Mouse (Mus musculus) frontal cortex, adult 2 months (tissue): ENCODE measurements around the gene Aldh9a1. TPM values are rescaled to one million over a fixed set of nuclear protein-coding genes. Genes with fewer than 3 reads are reported as not detected.
A peak's percentile ranks its signal among the peaks of the same experiment; 100 is the strongest.
"Not testable (repeated sequence)": the region's sequence is repeated elsewhere in the genome, so short reads cannot be mapped to it uniquely, and the experiment has no call there.

Experiments used
- DNase-seq, 2 experiments: peaks; one replicate each; pipeline ENCODE4 v3.0.0; 2022; ENCODE audit warnings: low spot score in 1 of 2; ENCODE audit errors: extremely low spot score in 1 of 2
- polyA plus RNA-seq: library from polyadenylated mRNA; depleted of rRNA; stranded (reverse); fragments of >200 nt; gene quantifications from 2 replicates; pipeline ENCODE4 v1.2.3, GENCODE M21; 2012; rRNA removed

The Aldh9a1 gene
- 37.4 and 42.1 TPM in 2 replicates for polyA plus RNA-seq

GRCm38 (mm10) chr1:167349815-167350596, at the start of gene Aldh9a1:
Aldh9a1 (plus strand) TSS chr1:167349991.
- DNase-seq, result peak; percentile 80 to 84

GRCm38 (mm10) chr1:167300122-167300521, 49.7 kb upstream of the Aldh9a1 start:
- DNase-seq, result no peak

GRCm38 (mm10) chr1:167305501-167306137, 44.2 kb upstream of the Aldh9a1 start:
- no peak for DNase-seq

GRCm38 (mm10) chr1:167306451-167307240, 43.1 kb upstream of the Aldh9a1 start:
- peak in 1 of 2 experiments; percentile 61 for DNase-seq

GRCm38 (mm10) chr1:167307674-167308073, 42.1 kb upstream of the Aldh9a1 start:
- no peak for DNase-seq

GRCm38 (mm10) chr1:167308261-167309054, 41.3 kb upstream of the Aldh9a1 start, which contains the start of gene Tmco1:
Tmco1 (plus strand) TSS chr1:167308378.
- DNase-seq, result peak; percentile 94 to 98

- no peak for DNase-seq
Measured at GRCm38 (mm10) chr1:167312367-167312766, 37.4 kb upstream of the Aldh9a1 start.

- DNase-seq, result no peak
Measured at GRCm38 (mm10) chr1:167313220-167313619, 36.6 kb upstream of the Aldh9a1 start.

- no peak for DNase-seq
Measured at GRCm38 (mm10) chr1:167321691-167322090, 28.1 kb upstream of the Aldh9a1 start.

- no peak for DNase-seq
Measured at GRCm38 (mm10) chr1:167328776-167329175, 21.0 kb upstream of the Aldh9a1 start.

GRCm38 (mm10) chr1:167331106-167331505, 18.7 kb upstream of the Aldh9a1 start:
- DNase-seq, result no peak

- no peak for DNase-seq
Measured at GRCm38 (mm10) chr1:167336398-167336797, 13.4 kb upstream of the Aldh9a1 start.

- peak; percentile 85 to 97 for DNase-seq
Measured at GRCm38 (mm10) chr1:167337463-167338095, 12.2 kb upstream of the Aldh9a1 start.

- no peak for DNase-seq
Measured at GRCm38 (mm10) chr1:167339177-167339781, 10.5 kb upstream of the Aldh9a1 start.

GRCm38 (mm10) chr1:167340111-167340787, 9.5 kb upstream of the Aldh9a1 start:
- no peak for DNase-seq

- no peak for DNase-seq
Measured at GRCm38 (mm10) chr1:167340910-167341528, 8.8 kb upstream of the Aldh9a1 start.

- DNase-seq, result no peak
Measured at GRCm38 (mm10) chr1:167342831-167343230, 7.0 kb upstream of the Aldh9a1 start.

GRCm38 (mm10) chr1:167345994-167346520, 3.7 kb upstream of the Aldh9a1 start:
- DNase-seq, result not testable (repeated sequence)
